Mouse (Mus musculus): Measurements from ENCODE around the gene Ncstn.

Gene Ncstn

DNA sequence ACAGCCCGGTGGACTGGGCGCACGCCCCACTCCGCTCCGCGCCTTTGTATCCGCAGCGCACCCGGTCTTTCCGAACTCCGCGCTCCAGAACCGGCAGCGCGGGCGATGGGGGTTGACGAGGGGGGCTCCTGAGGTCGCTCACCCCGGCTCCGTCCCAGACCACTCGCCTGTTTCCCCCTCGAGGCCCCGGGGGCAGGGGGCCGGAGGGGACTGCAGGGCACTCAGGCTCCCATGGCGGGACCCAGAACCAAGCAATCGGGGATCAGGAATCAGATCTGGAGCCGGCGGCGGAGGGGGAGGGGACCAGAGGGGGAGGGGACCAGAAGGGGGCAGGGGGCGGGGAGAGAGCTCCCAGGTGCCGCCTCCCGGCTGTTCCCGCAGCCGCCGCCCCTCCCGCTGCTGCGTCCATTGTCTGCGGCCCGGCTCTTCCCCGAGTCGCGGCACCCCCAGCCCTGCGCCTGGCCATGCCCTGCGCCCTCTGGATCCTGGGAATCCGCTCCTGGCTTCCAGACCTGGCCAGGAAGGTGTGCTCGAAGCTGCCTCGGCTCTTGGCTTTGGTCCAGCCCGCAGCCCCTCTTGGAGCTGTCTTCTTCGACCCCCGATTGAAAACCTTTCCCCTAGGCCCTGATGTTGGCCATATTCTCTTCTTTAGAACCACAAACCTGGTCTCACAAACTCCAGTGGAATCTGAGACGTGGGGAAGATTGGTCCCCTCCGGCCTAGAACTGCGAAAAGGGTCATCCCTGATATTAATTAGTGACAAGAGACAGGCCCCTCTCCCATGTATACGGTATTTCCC is 55.4 kb downstream of the Ncstn start:
- DNase-seq (ENCODE audit: low spot score): peak; percentile 90

DNA sequence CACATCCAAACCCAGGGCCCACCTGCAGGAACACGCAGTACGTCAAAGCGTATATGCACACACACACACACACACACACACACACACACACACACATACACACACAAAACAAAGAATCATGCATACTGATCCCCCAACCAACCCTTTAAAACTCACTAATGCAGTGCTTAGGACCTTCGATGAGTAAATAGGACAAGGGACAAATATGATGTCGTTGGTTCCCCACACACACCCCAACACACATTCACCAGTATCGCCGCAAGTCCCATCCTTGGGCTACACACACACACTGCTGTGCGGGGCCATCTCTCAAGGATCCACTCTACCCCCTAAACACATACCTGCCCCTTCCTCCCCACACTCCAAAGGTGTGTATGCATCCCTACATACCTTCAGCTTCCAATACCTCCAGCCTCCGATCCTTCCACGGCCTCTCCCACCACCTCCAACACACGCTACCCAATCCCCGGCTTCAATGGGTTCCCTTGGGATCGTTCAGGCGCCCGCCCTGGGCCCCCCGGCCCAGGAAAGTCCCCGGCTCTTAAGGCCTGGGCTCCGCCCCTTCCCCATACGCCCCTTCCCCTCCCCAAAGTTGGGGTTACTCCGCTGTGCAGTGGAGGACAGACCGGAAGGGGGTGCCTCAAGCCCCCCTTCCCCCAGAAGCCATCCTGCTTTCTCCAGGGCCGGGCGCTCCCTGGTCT is 56.2 kb downstream of the Ncstn start:
- DNase-seq (ENCODE audit: low spot score): no peak

DNA sequence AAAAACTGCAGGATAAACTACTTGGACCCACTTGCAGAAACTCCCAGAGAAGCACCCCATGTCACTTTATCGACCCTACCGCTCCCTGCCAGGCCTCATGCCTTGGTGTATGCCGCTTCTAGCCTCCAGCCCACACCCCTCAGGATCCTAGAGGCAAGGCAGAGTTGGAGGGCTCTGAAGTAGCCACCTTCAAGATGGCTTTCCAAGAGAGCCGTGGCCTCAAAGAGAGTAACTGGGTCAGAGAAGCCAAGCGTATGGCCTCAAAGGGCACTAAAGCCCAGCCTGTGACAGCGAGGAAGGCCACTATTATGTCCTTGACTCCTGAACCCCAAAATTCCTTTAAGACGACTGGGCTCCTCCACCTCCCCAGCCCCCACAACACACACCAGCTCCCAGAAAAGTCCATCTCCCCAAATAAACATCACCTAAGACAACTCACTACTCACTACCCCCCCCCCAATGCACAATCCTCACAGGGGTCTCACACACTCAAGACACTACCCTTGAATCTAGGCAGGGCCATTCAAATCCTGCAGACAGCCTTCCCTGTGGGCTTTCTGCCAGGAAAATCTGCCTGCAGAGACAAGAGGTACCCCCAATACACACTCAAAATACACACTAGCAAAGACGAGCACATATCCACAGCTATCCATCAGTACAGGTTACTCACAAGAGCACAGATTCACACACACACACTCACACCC is 57.2 kb downstream of the Ncstn start:
- no peak for DNase-seq (ENCODE audit: low spot score)

DNA sequence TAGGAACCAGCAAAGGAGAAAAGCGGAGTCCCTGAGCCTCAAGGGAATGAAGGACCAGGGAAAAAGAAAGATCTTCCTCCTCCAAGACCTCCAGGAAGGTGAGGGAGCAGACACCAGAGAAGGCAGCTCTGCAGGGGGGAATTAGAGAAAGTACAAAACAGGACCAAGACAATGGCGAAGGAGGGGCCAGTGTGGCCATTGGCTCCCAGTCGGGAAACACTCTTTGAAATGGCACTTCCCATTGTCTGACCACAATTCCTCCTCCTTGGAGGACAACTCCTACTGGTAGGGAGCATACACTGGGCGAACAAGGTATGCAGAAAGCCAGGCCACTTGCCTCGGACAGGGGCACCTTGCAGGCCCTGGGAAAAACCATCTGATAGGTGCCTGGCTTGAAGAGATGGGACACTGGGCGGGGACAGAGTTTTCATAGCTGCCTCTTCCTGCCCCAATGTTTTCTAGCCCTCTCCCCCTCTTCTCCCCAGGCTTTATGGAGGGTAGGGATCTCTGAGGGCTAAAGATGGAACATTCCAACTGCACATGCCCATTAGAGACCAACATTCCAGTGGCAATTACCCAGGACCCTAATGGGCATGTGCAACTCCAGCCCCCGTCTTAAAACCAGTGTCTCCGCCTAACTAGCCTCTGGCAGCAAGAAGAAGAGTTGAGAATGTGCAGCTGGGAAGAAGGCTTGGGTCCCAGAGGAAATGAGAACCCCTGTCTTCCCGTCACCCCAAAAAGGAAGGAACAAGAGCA is 58.3 kb downstream of the Ncstn start:
- DNase-seq (ENCODE audit: low spot score): no peak

DNA sequence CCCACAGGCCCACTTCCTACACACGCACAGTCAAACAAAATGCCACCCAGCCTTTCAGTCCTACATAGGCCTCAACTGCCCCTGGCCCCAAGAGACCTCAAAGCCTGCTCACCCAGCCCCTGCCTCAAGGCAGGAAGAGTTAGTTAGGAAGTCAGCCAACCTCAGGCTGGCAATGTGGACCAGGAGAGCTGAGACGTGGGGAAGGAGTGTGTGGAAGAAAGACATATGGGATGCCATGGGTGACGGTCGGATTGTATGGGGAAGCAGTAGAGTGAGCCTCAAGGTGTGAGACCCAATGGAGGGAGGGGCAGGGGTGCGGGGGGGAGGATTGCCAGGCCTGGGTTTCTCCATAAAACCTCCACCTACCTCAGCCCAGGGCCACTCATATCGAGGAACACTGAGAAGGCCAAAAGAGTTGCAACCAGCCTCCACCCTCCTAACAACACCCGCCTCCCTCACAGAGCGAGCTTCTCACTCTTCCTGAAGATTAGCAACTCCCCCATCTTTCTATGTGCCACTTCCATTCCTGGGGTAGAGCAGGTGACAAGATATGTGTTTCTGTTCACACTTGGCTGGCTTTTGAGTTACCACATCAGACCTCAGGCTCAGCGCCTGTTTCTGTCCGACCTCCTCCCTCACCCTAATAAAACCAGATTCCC is 62.6 kb downstream of the Ncstn start:
- DNase-seq (ENCODE audit: low spot score): no peak

DNA sequence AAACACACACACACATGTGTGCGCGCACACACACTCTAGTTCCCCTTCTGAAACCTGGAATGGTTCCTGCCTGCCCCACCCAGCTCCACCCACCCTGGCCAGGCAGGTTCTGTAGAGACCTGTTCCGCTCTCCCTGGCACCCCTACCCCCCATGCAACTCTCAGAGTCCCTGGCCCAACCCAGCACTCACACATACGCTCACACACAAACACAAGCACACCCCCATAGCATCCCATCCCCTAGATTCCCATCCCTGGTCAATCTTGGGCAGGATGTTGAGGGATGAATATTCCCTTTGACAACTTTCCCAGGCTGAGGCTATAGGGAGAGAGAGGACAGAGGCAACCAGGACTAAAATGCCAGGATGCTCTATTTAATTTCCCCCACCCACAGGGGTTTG is 63.3 kb downstream of the Ncstn start:
- peak; percentile 63 for DNase-seq (ENCODE audit: low spot score)

DNA sequence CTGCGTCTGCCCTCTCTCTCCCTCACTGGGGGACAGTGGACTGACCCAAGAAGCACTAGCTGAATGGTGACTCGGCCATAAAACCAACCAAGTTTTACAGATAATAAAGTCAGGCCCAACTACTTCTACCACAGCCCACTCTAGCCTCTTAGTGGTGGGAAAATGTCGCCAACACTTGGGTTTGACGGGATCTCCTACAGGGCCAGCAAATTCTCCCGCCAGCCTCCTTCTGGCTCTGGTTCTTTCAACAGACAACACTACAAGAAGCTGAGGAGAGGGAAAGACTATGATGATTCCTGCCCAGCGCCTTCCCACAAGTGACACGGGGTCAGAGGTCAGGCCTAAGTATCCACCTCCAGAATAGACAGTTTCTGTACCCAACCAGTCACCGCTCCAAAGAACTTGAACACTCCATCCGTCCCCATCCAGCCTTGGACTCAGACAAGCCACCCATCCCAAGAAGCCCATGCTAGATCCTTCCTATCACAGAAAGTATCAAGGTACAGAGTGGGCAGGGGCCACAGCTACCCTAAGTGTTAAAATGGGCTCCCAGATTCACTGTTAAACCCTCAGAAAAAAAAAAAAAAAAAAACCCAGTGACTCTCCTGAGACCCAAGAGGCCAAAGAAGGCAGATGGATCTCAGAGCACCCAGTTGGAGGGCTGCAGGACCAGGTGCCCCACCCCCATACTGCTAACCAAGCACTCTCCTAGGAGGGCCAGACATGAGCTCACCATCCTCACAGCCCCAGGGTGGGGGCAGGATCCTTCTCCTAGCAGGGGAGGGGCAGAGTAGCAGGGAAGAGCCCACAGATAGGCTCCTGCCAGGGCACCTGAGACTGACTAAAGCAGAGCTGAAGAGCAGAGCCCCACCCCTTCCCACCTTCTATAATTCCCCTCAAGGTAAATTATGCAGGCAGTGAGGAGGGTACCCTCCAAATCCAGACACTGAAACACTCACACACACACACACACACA is 64.0 kb downstream of the Ncstn start:
- no peak for DNase-seq (ENCODE audit: low spot score)

DNA sequence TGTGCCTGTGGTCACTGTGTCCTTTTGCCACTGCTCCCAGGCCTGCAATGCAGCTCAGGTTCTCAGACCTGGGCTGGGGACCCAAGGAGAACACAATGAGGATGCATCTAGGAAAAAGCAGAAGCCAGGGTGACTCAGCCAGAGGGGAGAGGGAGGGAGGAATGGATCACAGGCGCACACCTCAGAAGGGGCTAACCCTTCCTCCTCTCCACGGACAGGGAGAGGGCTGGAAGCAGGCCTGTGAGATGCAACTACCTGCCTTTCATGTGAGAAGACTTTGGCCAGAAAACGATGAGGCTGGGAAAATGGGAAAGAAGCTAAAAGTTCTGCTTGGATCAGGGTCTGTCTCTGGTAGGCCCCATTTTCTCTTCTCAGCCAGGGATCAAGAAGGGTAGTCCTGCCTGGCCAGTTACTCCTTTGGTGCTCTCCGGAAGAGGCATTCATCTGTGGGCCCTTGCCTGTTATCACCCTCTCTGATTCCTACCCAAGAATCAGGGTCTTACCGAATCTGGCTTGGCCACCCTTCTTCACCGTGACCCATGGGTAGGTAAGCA is 65.0 kb downstream of the Ncstn start:
- DNase-seq (ENCODE audit: low spot score): no peak

DNA sequence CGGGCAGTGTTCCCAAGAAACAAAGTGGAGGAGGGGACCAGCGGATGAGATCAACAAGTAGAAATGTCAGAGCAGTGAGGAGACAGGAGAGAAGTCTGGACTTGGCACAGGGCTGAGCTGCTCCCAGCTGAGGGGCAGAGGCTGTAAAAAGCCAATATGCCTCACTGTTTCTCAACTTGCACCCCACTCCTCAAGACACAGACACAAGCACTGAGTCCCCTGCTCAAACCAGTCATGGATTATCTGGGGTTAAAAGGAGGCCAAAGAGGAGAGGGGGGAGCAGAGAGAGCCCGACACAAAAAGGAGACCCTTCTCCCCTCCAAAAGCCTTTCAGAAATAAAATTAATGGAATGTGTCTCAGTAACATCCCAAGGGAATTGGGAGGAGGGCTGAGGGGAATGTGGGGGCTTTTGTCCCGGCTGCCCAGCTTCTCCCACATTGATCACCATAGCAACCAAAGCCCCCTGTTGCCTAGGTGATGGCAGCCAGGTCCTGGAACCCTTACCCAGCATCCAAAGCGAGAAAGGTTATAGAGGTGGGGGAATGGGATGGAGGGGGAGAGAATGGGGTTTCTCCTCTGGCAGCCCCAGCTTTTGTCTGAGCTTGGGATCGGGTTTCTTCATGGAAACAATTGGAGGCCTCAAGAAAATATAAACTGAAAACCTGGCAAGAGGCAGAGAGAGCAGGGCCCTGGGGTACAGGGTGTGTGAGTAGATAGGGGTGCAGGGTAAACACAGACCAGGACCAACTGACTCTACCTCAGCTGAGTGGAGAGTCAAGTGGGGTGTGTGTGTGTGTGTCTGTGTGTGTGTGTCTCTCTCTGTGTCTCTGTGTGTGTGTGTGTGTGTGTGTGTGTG is 65.7 kb downstream of the Ncstn start:
- DNase-seq (ENCODE audit: low spot score): no peak

DNA sequence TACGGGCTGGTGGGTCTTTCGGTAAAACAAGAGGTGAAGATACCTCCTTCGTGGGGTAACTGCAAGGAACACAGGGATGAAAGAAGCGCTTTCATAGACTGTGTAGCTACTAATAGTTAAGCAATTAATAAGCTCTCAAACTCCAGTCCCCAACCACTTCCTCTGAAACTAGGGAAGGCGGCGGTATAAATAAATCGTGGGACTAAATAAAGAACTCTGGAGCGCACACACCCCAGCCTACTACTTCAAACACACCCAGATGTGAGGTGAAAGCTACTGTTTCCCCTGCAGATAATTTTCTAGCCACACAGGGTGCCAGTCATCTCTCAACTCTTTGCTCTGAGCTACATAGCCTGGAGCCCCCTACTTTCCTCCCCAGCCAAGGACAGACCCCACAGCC is 66.6 kb downstream of the Ncstn start:
- DNase-seq (ENCODE audit: low spot score): no peak
